Mouse (Mus musculus): ENCODE data around the gene Ptprd.
"Not testable (repeated sequence)": the region's sequence is repeated elsewhere in the genome, so short reads cannot be mapped to it uniquely, and the experiment has no call there.

Gene Ptprd

DNA sequence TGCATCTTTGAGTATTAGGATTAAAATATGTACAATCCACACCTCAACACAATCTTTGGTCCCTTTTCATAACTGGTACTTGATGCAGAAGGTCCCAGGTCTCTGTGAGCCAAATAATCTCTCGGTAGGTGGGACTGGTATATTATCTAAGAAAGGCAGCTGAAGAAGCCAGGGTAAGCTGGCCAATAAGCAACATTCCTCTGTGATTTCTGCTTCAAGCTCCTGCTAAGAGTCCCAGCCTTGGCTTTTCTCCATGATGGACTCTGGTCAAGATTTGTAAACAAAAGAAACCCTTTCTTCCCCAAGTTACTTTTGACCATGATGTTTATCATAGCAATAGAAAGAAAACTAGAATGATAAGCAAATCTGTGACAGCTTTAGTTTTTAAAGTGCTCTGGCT, 2012.4 kb downstream of the Ptprd start:
- no peak for DNase-seq (ENCODE audit: low read depth, low spot score)

DNA sequence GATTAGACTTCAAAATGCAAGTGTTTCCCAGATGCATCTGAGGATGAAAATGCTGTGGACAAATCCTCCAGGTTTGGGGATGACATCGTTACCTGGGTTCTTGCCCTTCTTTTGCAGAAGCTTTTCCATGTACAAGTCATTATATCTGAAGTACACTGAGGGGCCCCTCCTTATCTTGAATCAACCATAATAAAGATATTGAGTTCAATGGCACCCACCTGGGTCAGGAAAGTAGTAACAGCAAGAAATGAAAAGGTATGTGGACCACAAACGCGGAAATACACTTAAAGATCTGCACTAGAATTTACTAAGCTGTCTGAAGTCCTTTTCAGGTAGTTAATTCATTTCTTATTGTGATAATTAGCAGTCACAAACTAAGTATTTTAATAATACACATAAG, 2017.0 kb downstream of the Ptprd start:
- DNase-seq (ENCODE audit: low read depth, low spot score), result no peak

DNA sequence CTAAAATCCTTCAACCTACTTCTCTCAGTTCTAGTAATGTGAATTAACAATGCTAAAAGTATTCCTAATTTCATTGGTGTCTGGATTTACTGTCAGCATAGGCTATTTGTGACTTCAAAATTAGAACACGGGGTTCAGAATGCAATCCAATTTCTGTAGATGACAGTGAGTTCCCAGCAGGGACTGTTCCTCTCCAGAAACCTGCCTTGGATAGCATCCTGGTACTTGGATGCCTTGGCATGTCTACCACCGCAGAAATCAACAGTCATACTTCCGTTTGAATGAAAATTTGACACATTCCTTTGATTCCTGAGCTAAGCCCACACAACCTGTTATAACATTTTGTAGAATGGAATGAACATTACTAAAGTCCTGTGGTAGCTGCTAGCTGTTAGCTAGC, 2018.3 kb downstream of the Ptprd start:
- DNase-seq (ENCODE audit: low read depth, low spot score), result no peak

GRCm38 (mm10) chr4:76192031-76192430, 2019.7 kb downstream of the Ptprd start:
- DNase-seq (ENCODE audit: low read depth, low spot score), result no peak

DNA sequence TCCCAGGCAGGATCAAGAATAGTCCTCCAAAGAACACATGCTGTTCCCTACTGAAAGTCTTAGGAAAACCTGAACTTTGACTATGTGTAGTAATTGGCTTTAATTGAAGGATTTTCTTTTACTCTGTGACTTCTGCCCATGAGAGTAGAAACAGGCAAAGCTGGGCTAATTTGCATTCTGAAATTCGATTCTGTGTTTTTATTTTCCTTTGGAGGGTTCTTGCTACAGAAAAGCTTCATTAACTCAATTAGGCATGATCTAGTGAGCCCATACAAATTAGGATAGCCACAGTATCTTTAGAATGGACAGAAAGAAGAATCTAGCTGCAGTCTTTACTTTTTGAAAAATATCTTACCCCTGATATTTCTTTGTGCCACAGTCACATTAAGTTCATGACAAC, 2021.0 kb downstream of the Ptprd start:
- DNase-seq (ENCODE audit: low read depth, low spot score), result no peak

GRCm38 (mm10) chr4:76183095-76183494, 2028.7 kb downstream of the Ptprd start:
- DNase-seq (ENCODE audit: low read depth, low spot score), result no peak

DNA sequence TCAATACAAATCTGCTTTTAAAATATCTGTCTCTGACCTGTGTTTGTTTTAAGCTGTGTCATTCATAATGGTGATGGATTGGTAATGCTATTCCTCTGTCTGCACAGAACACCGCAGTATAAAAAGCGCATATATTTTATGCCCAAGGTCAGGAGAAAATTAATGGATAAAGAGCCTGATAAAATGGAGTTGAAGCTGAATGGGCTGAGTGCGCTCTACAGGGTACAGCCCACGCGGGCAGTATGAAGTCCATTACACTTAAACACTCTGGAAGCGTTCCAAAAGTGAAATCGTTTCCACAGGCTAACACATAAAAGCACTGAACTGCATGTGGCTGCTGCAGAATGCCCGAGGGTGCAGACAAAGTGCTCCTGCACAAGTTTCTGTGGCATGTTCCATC, 2032.3 kb downstream of the Ptprd start:
- DNase-seq (ENCODE audit: low read depth, low spot score), result no peak

GRCm38 (mm10) chr4:76175086-76175485, 2036.7 kb downstream of the Ptprd start:
- no peak for DNase-seq (ENCODE audit: low read depth, low spot score)

DNA sequence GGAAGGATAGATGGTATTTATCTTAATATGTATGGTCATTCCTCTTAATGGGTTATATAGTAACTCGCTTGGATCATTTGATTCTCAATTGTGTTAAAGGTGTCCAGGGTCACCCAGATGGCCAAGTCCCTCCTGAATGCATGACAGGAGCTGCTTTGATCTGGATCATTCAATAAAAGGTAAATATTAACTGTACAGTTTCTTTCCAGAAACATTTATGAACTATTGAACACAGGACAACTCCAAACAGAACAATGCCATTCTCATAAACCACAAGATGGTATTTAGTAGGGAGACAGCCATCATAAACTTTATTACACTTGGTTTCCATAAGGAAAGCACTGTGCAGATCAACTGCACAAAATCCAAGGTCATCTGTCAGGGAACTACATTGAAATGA, 2056.0 kb downstream of the Ptprd start:
- no peak for DNase-seq (ENCODE audit: low read depth, low spot score)

DNA sequence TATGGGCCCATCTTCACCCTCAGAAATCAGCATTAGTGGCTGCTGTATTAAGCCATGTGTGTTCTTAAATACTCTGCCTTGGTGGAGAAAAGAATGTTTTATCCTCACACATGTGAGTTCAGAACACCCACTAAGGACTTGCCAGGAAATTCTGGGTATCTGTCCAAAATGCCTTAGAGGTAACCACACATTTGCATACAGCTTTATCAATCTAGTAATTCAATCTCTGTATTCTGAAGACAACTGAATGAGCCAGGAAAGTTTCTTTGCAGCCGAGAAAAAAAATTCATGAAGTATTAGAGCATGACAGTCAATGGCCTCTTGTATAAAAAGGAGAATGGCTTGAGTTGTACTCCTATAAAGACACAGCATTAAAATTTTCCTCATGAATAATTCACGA, 2057.6 kb downstream of the Ptprd start:
- no peak for DNase-seq (ENCODE audit: low read depth, low spot score)

DNA sequence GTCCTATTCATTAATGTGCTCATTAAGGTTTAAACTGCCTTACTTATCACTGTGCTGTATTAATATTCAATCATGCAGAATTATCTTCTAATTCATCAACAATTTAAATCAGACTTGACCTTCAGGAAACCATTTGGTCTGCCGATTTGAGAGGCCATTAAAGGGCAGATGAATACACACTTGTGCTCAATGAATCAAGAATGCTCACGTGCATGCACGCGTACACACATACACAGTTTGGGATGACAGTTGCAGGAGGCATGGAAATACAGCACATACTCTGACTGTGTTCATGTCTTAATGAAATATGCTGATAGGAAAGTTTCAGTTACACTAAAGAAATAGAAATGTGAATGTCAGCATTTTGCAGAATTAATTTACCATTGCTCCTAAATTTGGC, 2066.8 kb downstream of the Ptprd start:
- DNase-seq (ENCODE audit: low read depth, low spot score), result no peak

GRCm38 (mm10) chr4:76144333-76144732, 2067.4 kb downstream of the Ptprd start:
- no peak for DNase-seq (ENCODE audit: low read depth, low spot score)

- no peak for DNase-seq (ENCODE audit: low read depth, low spot score)
Measured at GRCm38 (mm10) chr4:76137901-76138300, 2073.9 kb downstream of the Ptprd start.

DNA sequence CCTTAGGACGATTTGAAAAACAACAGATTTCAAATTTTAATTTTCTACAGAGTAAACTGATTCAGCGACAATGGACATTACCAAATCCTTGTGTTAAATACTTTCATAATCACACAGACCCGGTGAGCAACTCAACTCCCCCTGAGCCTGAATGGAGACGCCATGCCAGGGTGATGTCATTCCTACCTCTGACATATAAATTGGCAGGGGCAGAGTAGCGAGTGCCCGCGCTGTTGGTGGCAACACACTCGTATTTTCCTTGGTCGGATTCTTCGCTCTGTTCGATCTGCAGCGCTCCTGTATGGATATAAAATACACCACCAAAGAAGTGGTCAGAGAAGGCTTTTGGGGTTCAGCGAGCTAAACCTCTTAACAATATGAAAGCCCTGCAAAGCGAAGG, 2075.1 kb downstream of the Ptprd start:
- DNase-seq (ENCODE audit: low read depth, low spot score), result no peak

GRCm38 (mm10) chr4:76091845-76092244, 2119.9 kb downstream of the Ptprd start:
- no peak for DNase-seq (ENCODE audit: low read depth, low spot score)

- DNase-seq (ENCODE audit: low read depth, low spot score), result no peak
Measured at GRCm38 (mm10) chr4:76089866-76090265, 2121.9 kb downstream of the Ptprd start.

GRCm38 (mm10) chr4:76076051-76076450, 2135.7 kb downstream of the Ptprd start:
- no peak for DNase-seq (ENCODE audit: low read depth, low spot score)

- no peak for DNase-seq (ENCODE audit: low read depth, low spot score)
Measured at GRCm38 (mm10) chr4:76073286-76073685, 2138.5 kb downstream of the Ptprd start.

- no peak for DNase-seq (ENCODE audit: low read depth, low spot score)
Measured at GRCm38 (mm10) chr4:76071720-76072119, 2140.0 kb downstream of the Ptprd start.

DNA sequence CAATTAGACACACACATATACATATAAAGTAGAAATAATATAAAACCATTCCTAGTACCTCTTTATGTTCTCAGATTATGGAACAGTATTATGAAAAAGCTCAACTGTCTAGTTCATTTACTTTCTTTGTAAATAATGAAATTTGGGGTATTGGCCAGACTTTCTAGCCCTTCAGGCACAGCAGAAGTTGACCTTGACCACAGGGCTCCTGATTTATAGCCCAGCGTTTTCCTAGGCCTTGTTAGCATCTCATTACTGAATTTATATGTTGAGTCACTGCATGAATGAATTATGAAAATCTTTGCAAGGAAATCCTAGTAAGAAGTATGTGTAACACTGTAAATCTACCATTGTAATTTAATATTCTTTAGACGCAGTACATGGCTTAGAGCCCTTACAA, 2154.9 kb downstream of the Ptprd start:
- no peak for DNase-seq (ENCODE audit: low read depth, low spot score)

DNA sequence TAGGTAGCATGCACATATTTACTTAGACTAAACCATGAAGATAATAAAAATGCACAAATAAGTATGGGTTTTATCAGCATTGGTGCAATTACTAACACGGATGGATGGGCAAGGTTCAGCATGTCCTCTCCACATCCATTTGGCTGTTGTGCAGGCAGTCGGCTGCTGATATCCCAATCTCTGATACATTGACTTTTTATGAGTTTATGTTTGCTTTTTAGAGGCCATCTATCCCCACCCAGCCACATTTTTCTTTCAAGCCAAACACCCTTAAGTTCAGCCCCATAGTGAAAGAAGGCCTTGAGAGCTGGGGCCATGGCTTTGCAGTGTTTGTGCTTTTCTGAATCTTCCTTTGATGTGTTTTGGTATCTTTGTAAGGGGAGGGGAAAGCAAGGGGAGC, 2166.1 kb downstream of the Ptprd start:
- DNase-seq (ENCODE audit: low read depth, low spot score), result no peak

DNA sequence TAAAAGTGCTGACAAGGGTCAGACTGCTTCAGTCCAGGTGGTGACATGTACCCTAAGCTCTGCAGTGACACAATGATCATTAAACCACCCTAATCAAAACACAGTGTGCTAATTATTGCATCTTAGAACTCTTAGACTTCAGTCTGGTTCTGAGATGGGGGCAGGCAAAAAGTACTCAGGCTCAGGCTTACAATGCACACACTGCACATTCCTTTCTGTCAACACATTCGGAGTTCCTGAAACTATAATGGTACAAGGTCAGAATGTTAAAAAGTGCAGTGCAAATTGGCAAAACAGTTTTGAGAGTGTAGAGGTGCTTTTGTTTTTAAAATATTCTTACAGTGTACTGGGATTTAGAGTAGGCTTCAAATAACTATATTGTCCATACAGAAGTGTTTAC, 2167.0 kb downstream of the Ptprd start:
- DNase-seq (ENCODE audit: low read depth, low spot score), result no peak

DNA sequence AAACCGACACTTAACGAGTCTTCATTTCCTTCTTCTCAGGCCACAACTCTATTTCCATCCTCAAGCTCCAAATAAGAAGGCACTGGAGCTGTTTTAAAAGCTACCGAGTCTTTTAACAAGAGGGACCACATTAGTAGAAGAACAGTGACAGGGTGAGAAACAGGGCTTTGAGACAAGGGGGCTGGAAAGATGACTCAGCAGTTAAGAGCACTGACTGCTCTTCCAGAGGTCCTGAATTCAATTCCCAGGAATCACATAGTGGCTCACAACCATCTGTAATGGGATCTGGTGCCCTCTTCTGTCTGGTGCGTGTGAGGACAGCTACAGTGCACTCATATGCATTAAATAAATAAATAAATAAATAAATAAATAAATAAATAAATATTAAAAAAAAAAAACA, 2174.6 kb downstream of the Ptprd start:
- not testable (repeated sequence) for DNase-seq (ENCODE audit: low read depth, low spot score)

- DNase-seq (ENCODE audit: low read depth, low spot score), result no peak
Measured at GRCm38 (mm10) chr4:76025571-76026325, 2186.0 kb downstream of the Ptprd start.

Data from CD4-positive, CD25-positive, alpha-beta regulatory T cell, adult 2 months (primary cell).